Mouse (Mus musculus) gastrocnemius, postnatal 36 days (tissue): ENCODE results near the gene Guca1a. TPM values are rescaled to one million over a fixed set of nuclear protein-coding genes. Genes with fewer than 3 reads are reported as not detected.
"Not testable (repeated sequence)": the region's sequence is repeated elsewhere in the genome, so short reads cannot be mapped to it uniquely, and the experiment has no call there.

Experiments
- DNase-seq, 2 experiments: peaks; one replicate each; pipeline ENCODE4 v3.0.0; 2022
- intact Hi-C: fragments of 180-260 bp; cut with DNase I; formaldehyde crosslinking; loops from one replicate; pipeline ENCODE4 v1.15.1; 2025
- total RNA-seq, 2 experiments: library from RNA; stranded (reverse); gene quantifications; 2 replicates each; pipeline ENCODE4 v1.2.3; 2021

Guca1a gene
- total RNA-seq, 2 experiments from 2014 or later = not detected

DNA sequence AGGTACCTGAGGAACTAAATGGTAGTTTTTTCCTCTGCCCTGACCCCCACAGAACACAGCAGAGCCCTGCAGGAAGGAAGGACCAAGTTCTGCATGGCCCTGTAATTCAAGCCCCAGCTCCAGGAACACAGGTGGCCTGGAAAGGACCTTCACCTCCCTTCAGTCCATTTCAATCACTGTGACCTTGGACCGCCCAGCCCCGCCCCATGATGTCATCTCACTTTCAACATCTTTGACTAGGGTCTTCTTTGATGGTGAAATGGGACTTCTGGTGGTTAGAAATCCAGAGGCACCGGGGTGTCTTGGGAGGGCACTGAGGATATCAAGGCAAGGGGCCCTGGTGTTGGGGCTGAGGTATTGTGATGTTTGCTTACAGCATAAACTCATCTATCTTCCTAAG is 21.2 kb upstream of the Guca1a start:
- intact Hi-C loops = no loop called here
- DNase-seq = no peak

DNA sequence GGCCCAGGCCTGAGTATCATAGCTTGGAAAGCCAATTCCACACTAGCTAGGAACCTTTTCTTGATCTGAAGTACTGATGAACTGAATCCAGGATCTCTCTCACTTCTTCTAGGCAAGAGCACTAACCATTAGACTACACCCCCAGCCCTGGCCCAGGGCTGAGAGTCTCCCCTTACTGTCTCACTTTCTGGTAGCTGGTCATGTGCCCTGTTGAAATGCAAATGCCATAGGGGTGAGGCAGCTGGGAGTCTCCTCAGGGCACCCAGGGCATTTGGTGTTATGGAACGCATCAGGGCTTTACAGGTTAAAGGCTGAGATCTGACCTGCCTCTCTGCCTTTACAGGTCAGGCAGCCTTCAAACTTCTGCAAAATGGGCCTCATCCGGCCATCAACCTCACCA is 19.8 kb upstream of the Guca1a start:
- intact Hi-C loops = no loop called here
- DNase-seq = no peak

DNA sequence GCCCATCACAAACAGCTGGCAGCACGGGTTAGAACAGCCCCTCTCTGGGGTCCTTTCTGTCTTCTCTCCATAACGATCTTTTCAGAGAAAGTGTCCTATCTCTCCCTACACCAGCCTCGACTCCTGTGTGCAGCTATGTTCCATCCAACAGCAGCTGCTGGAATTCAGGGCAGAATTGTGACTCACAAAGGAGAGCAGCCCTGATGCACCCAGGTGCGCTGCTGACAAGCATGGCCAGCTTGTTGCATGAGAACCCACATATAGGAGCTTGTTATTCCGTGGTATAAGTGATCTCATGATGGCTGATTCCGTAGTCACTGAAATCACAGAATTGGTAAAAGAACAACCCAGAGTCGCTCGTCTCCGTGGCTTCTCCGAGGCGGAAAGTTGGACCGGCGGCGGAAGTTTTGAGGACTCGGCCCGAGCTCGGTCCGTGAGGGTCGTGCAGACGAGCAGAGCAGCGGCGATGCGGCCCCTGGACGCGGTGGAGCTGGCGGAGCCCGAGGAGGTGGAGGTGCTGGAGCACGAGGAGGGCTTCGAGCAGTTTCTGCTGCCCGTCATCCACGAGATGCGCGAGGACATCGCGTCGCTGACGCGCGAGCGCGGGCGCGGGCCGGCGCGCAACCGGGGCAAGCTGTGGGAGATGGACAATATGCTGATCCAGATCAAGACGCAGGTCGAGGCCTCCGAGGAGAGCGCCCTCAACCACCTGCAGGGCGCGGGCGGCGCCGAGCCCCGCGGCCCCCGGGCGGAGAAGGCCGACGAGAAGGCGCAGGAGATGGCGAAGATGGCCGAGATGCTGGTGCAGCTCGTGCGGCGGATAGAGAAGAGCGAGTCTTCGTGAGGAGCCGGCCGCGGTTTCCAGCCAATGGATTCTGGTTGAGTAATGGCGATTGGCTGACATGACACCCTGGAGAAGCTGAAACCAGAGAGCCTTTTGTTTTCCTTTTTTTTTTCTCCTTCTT is 9.8 kb upstream of the Guca1a start:
- intact Hi-C loops = loop anchor here (2.0 kb wide), 1 partner anchor 71 kb away; no protein-coding TSS in a partner anchor
- not testable (repeated sequence) for DNase-seq

DNA sequence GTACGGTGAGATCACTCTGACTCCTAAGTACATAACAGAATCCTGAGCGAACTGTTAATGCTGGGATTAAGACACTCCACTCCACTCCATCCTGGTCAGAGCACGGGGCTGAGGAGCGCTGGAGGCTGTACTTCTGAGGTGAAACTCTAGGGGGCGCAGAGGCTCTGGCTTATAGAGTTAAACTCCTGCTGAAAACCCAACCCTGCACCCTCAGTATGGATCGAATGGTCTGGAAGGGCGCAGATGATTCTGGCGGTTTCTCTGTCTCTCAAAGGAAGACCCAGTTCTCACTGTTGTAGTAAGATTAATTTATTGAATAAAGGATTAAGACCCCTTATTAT is 8.1 kb upstream of the Guca1a start:
- DNase-seq = peak; percentile 31 to 32
- intact Hi-C loops = loop anchor here (2.0 kb wide), 1 partner anchor 72 kb away; no protein-coding TSS in a partner anchor

DNA sequence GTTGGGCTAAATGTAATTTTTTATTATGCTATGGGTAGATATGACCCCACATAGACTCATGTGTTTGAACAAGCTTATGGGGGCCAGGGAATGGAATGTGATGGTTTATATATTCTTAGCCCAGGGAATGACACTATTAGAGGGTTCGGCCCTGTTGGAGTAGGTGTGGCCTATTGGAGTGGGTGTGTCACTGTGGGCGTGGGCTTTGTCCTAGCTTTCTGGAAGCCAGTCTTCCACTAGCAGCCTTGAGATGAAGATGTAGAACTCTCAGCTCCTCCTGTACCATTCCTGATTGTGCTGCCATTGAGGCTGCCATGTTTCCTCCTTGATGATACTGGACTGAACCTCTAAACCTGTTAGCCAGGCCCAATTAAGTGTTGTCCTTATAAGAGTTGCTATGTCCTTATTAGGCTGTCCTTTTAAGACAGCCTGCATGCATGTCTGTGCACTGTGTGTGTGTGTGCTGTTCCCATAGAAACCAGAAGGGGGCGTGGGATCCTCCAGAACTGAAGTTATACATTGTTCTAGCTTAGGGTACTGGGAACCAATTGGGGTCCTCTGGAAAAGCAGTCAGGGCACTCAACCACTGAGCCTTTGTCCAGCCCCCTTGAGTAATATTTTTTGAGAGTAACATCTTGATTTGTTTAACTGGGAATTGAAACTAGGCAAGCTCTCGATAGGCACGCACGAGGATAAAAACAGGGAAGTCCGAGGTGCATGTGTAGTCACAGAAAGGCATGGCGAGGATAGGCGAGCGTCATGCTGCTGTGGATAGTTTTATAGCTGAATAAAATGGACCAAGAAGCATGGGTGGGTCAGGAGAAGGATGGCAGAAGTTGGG is 7.6 kb upstream of the Guca1a start:
- no peak for DNase-seq

DNA sequence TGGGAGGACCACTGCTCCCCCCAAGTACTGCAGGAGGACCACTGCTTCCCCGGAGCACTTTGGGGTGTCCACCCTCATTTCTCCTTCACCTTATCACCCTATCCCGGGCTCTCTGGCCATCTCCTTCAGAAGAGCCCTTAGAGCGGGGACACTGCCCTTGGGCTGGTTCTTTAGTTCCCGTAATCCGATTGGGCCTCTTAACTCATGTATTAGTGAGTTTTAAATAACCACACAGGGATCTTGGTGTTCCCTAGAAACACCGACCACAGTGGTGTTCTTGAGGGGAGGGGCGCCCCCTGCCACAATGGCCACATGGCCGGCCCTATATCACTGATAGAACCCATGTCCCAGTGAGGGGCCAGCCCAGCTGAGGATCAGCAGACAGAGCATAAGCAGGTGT is 1.3 kb downstream of the Guca1a start:
- intact Hi-C loops = no loop called here
- DNase-seq = no peak

More for the DNA sequence above, 7.6 kb upstream of the Guca1a start:
- intact Hi-C loops = loop anchor here (2.0 kb wide), 1 partner anchor 73 kb away; no protein-coding TSS in a partner anchor

DNA sequence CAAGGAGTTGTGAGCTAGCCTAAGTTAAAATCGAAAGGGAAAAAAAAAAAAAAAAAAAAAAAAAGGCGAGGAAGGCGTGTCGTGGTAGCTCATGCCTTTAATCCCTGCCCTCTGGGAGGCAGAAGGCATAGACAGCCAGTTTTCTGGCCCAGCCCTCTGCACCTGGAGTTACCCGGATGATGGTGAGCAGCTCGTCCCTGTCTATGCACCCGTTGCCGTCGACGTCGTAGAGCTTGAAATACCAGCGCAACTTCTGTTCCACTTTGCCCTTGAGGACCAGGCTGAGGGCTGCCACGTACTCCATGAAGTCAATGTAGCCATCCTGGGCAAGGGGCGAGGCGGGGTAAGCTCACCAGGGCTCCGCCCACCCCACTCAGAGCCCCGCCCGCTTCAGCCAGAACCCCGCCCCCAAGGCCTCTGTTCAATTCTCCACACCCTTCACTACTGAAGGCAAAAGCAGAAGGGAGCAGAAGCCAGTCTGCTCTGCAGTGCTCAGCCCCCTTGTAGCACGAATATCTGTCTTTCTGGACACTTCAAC is 4.9 kb downstream of the Guca1a start:
- peak in 1 of 2 experiments; percentile 44 for DNase-seq
- intact Hi-C loops = no loop called here

DNA sequence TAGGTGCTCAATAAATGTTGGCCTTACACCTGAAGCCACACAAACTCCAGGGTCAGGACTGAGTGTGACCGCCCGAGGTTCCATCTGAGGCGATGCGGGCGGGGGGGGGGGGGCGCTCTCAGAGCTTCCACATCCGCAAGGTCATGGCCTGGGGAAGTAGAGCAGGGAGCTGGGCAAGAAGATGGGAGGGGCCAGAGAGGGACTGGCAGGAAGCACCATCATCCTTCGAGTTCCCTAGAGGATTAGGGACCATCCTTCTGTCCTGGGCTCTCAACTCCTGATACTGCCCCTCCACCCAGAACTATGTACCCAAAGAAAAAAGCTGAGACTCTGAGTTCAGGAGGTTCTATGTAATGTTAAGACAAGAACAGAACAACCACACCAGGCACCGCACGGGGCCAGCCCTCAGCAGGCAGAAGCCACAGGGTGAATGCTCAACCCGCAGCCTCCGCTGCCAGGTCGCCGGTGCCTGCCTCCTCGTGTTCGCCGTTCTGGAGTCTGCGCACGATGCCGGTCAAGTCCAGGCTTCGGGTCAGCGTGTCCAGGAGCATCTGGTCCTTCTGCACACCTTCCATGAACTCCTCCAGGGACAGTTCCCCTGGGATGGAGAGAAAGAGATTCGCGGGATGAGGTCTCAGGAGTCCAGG is 6.0 kb downstream of the Guca1a start:
- intact Hi-C loops = no loop called here
- DNase-seq = no peak

DNA sequence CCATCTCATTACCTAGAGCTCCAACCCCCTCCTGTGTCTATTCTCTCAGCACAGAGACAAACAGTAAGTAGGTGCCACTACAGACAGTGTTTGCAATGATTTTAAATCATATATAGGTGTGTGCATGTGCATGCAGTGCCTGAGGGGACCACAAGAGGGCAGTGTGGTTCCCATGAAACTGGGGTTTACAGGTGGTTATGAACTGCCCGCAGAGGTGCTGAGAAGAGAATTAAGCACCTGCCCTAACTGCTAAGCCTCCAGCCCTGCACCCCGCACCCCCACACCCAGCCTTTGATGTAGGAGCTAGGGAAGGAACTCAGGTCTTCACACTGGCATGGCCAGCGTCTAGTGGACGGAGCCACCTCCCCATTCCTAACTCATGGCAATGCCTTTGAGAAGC is 13.7 kb downstream of the Guca1a start:
- intact Hi-C loops = no loop called here
- DNase-seq = peak in 1 of 2 experiments; percentile 31

DNA sequence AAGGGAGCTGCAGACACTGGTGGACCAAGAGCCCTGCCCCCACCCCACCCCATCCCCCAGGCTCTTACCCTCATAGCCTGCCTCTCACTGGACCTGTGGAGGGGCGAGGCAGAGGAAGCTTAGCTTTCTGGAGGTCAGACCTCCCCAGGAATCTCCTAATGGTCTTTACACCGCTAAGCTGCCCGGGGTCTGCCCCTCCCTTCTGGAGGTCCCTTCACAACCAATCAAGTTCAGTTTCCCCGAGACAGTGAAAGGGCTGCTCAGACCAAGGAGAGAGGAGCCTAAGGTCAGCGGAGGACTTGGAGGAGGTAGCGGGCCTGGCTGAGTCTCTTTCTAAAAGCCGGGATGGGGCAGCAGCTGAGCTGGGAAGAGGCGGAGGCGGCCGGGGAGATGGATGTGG is 15.2 kb downstream of the Guca1a start, which contains the start of gene Guca1b:
Guca1b (plus strand) TSS at position 249 of the 400 bp plus-strand sequence.
- DNase-seq = no peak
- intact Hi-C loops = no loop called here

DNA sequence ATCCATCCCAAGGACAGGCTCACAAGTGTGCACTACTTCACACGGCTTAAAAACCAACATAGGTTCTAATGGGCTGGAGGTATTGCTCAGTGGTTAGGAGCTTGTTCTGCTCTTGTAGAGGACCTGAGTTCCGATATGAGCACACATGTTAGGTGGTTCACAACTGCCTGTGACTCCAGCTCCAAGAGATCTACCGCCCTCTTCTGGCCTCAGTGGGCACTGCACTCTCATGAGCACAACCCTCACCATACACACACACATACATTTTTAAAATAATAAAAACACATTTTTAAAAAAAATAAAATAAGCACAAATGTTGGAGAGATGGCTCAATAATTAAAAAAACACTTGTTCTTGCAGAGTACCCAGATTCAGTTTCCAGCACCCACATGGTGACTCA is 16.3 kb downstream of the Guca1a start:
- DNase-seq = no peak
- intact Hi-C loops = no loop called here

DNA sequence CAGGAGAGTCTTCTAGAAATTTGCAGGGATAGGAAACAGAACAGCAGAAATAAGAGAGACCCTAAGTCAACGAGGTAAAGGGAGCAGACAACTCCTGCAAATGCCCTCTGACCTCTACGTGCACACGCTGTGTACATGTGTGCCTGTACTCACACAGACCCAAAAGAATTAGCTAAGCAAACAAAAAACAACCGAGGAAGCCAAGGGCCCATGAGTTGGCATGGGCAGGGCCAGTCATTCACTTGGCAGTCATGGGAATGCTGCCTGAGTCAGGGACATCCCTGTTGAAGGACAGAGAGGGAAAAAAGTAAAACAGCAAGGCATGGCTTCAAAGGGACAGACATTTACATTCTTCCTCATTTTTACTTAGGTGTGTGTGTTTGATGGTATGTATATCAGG is 17.1 kb downstream of the Guca1a start:
- intact Hi-C loops = no loop called here
- DNase-seq = no peak

DNA sequence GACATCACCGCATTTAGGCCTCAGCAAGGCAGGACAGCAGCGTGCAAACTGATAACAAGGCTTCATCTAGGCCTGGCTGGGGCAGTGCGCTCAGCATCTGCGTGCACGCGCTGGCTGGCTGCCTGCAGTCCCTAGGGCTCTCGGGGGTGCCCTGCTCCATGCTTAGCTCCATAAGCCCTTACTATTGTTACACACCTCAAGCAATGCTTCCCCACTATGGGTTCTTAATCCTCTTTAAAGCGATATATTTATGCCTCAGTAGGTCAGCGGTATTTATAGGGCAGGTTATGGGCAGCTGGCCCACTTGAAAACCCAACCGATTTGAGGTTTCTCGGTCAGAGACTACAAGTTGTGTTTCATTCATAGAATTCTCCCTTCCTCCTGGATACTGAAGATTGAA is 18.5 kb downstream of the Guca1a start:
- DNase-seq = no peak
- intact Hi-C loops = no loop called here

DNA sequence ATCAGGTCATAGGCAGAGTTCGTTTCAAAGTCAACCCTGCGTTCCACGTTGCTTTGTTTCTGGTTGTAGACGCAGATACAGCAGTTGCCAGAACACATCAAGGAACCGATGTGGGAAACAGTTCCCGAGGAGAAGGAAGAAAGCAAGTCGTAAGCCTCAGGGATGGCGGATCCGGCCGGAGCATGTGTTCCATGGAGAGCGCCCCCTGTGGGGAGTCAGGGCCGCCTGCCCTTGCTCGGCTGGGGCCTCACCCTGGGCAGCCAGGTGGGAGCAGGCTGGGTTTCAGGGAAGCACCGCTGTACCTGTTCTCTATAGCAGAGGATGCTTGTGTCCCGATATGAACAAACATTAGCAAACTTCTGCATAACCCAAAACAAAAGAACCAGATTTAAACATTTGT is 22.3 kb downstream of the Guca1a start:
- intact Hi-C loops = no loop called here

DNA sequence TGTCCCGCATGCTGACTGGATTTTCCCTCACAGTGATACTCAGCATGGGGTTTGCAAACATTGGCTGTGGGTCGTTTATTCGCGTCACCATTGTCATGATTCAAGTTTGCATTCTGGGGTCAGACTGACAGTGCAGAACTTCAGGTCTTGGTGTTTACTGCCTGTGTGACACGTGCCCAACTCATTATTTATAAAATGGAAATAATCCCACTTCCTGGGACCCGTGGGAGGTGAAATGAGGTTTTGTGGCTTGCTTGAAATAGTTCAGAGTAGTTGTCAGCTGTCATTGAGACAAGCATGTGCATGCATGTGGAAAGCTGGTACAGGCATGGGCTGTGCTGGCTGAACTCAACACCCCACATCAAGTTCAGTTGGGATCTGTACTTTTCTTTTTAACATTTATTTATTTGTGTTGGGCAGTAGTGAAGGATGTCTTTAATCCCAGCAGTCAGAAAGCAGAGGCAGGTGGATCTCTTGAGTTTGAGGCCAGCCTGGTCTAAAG is 23.6 kb downstream of the Guca1a start:
- no peak for DNase-seq
- intact Hi-C loops = no loop called here

More for the DNA sequence above, 22.3 kb downstream of the Guca1a start:
- no peak for DNase-seq

DNA sequence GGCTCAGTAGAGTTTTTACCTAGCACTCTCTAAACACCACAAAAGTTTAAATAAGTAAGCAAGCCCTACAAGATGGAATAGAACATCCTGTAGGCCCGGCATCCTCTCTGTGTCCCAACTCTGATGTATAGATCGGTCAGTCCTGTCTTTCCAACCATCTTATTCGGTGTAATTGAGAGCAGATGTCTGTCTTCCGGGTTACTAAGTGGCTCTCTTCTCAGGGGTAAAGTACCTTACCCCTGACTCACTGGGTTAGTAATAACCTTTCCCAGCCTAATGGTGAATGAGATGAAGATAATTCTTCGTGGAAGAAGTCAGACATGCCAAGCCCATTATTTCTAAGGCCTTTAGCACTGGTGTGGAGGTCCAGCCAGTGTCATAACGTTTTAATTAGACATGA is 26.4 kb downstream of the Guca1a start:
- intact Hi-C loops = no loop called here
- no peak for DNase-seq

DNA sequence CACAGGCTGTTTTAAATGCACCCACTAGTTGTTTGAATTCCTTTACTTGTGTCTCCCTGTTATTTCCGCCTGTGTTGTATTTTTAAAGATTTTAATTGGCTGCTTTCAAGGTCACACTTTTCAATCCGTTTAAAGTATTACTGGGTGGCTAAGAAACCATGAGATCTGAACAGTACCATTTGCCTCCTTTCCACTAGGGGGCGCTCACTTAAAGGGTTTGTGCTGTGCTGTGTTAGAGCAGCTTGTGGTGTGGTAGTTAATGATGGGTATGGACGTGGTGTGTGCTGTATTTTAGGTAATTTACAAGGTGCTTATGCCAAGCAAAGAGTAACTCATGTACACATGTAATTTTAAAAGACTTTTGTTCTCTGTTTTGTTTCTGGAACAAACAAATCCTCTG is 28.9 kb downstream of the Guca1a start:
- intact Hi-C loops = no loop called here
- peak in 1 of 2 experiments; percentile 29 for DNase-seq

DNA sequence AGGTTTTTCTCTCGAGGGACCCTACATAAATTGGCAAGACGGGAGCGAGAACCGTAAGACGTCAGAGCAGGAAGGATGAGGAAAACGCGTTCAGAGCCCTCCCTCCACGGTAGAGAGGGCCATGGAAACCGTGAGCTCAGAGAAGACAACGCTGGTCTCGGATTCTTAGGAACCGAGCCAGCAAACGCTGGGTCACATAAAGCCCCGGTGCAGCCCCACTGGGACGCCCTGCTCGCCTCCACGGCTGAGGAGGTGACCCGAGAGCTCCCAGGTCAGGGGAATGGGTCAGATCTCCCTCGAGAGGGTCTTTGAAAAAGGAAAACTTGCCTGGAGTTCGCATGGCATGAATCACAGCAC is 31.3 kb downstream of the Guca1a start:
- intact Hi-C loops = no loop called here
- DNase-seq = no peak

DNA sequence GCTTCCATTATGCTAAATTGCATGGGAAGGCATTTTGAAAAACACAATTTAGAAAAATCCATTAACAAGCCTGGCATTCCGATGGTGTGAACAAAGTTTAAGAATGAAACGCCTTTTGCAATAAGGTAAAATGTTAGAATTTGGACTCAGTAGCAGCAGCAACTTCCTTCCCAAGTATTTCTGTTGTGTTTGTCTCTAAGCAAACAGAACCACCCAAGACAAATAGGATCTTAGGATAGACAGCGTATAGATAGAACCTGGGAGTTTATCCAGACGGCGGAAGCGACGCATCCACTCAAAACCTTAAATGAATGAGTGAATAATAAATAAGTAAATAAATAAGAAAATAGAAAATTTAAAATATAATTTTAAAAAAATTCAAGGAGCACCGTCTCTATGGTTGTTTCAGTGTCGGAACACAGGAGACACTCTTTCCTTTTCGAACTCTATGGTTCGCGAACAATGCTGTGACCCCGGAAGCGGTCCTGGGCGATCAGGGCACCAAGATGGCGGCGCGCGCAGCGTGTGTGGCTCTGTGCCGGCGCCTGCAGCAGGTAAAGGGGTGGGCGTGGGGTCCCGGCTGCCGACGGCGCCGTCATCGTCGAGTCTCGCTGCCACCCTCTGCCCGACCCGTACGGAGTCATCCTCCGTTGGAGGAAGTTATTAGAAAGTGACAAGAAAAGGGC is 31.8 kb downstream of the Guca1a start, which contains the start of gene Mrps10:
Mrps10 (plus strand) TSS at position 487 of the 686 bp plus-strand sequence.
- intact Hi-C loops = no loop called here
- peak; percentile 61 to 79 for DNase-seq

DNA sequence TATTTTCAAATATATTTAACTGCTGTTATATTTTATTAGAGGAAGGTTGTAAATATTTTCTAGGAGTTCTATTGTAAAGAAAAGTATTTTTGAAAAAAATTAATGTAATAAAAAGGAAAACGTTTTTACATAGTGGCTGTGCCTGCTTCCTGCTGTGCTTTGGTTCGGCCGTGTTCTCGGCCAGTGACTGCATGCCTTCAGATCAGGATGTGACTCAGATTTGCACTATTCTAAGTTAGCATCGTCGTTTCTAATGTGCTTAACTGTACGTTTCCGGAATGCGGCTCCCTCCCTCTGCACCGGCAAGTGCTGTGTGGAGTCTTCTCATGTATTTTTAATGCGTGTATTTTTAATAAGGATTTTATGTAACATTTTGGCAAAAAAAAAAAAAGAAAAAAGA is 39.0 kb downstream of the Guca1a start:
- DNase-seq = no peak
- intact Hi-C loops = no loop called here
